Mouse (Mus musculus) hindbrain, embryonic 14.5 days (tissue): Measurements from ENCODE around the gene Lama2. TPM values are rescaled to one million over a fixed set of nuclear protein-coding genes. Genes with fewer than 3 reads are reported as not detected.

Source experiments
- ATAC-seq: fragments of 200-750 bp; cut with Nextera tagmentation; 2 replicates; pipeline ENCODE4 v1.8.0; 2017; ENCODE audit warnings: moderate number of reproducible peaks, mild to moderate bottlenecking, moderate TSS enrichment, moderate library complexity; ENCODE audit not compliant: low FRiP score
- DNase-seq: peaks from one replicate; pipeline ENCODE4 v3.0.0-alpha.2; 2015; ENCODE audit warnings: low spot score
- H3K27ac ChIP-seq: fragments of 300-500 bp; sonication (generic); 2 replicates; pipeline ENCODE4 v1.5.1; 2014; ENCODE audit warnings: mild to moderate bottlenecking, moderate library complexity
- H3K27me3 ChIP-seq: fragments of 300-500 bp; sonication (generic); 2 replicates; pipeline ENCODE4 v1.6.1; 2014; ENCODE audit warnings: mild to moderate bottlenecking, low read length, mixed read lengths; ENCODE audit not compliant: control insufficient read depth, insufficient read depth
- H3K36me3 ChIP-seq: fragments of 300-500 bp; sonication (generic); replicated peaks from 2 replicates; pipeline ENCODE4 v1.6.1; 2014; ENCODE audit not compliant: control insufficient read depth, insufficient read depth
- H3K4me1 ChIP-seq: fragments of 300-500 bp; sonication (generic); replicated peaks from 2 replicates; pipeline ENCODE4 v1.6.1; 2014; ENCODE audit warnings: antibody characterized with exemption, low read length, mixed read lengths; ENCODE audit not compliant: control insufficient read depth, insufficient read depth
- H3K4me2 ChIP-seq: fragments of 300-500 bp; sonication (generic); replicated peaks from 2 replicates; pipeline ENCODE4 v1.6.1; 2014; ENCODE audit warnings: mild to moderate bottlenecking, moderate library complexity
- H3K4me3 ChIP-seq: fragments of 300-500 bp; sonication (generic); replicated peaks from 2 replicates; pipeline ENCODE4 v1.5.1; 2014; ENCODE audit warnings: mild to moderate bottlenecking, low read length
- H3K9ac ChIP-seq: fragments of 300-500 bp; sonication (generic); 2 replicates; pipeline ENCODE4 v1.6.1; 2014
- H3K9me3 ChIP-seq: fragments of 300-500 bp; sonication (generic); 2 replicates; pipeline ENCODE4 v1.6.1; 2016; ENCODE audit warnings: low read length; ENCODE audit not compliant: control insufficient read depth
- WGBS: fragments of 180-500 bp; shearing (Covaris S2); extraction: QIAGEN DNeasy Blood & Tissue Kit; methylation state at CpG from one replicate; pipeline ENCODE4 v1.1.7; 2014; 5-methylcytosine and 5-hydroxymethylcytosine counted together
- polyA plus RNA-seq: library from polyadenylated mRNA; unstranded; fragments of >200 nt; fragmentation: Nextera tagmentation; extraction: Ambion mirVana; gene quantifications from 2 replicates; pipeline ENCODE4 v1.2.1, GENCODE M21; 2014

Gene Lama2
- polyA plus RNA-seq, 1 experiment from 2014 or later: 11.2 TPM

GRCm38 (mm10) chr10:27162364-27162763 is 457.2 kb downstream of the Lama2 start:
- H3K4me1 ChIP-seq: no peaks in the 10 kb centered on the region
- H3K27me3 ChIP-seq: no peaks in the 10 kb centered on the region
- H3K36me3 ChIP-seq: no peaks in the 10 kb centered on the region
- H3K4me2 ChIP-seq: no peak overlapping the region
- no peak overlapping the region for H3K4me3 ChIP-seq
- H3K9ac ChIP-seq: no peak overlapping the region
- H3K9me3 ChIP-seq: no peaks in the 10 kb centered on the region
- 87% methylated on average over 2 of the region's 2 CpGs for WGBS
- ATAC-seq (peak; percentile 40; the same call in 1 of the 2 replicates), DNase-seq (no peak)
- no peak overlapping the region for H3K27ac ChIP-seq

DNA sequence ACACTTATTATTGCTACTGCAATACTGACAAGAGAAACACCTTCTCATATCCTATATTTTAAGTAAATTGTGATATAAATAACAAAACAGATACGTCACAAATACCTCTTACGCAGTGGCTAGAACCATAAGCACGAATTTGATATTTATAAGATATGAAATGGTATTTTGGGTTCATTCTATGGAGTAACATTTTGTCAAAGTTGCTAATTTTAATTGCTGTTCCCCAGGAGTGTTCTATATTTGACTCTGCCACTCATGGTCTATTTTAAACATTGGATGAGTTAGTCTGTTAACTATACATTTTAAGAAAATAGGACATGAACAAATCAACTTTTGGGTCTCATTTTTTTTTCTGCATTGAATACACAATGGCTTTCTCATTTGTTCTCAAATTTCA is 469.3 kb downstream of the Lama2 start:
- WGBS: 94% methylated on average over 3 of the region's 3 CpGs
- ATAC-seq (no peak), DNase-seq (no peak)
- Histone ChIP-seq H3K4me1 (no peaks in the 10 kb centered on the region), H3K4me3 (no peak overlapping the region), H3K4me2 (no peak overlapping the region), H3K9ac (no peak overlapping the region), H3K27me3 (no peaks in the 10 kb centered on the region), H3K27ac (no peak overlapping the region), H3K9me3 (no peaks in the 10 kb centered on the region), H3K36me3 (no peaks in the 10 kb centered on the region)

DNA sequence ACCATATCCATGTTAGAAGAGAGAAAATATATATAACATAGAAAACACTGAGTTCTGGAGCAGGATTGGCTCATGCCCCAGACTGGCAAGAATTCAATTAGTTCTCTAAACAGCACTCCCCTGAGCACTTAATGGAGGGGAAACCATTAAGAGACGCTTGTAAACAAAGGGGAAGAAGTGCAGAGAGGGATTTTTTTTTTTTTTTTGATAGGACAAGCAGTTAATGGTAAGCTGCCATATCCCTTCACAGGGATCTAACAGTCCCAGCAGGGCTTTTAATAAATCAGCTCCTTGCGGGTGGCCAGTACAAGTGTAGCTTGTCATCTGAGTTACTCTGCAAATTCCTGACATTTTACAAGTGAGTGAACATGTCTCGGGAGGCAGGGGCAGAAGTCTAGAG is 479.1 kb downstream of the Lama2 start:
- H3K4me1 ChIP-seq: no peaks in the 10 kb centered on the region
- no peak for DNase-seq
- no peaks in the 10 kb centered on the region for H3K9me3 ChIP-seq
- 24% methylated on average over 3 of the region's 3 CpGs for WGBS
- peak; percentile 27; the same call in 1 of the 2 replicates for ATAC-seq
- no peak overlapping the region for H3K4me3 ChIP-seq
- no peaks in the 10 kb centered on the region for H3K27me3 ChIP-seq
- no peaks in the 10 kb centered on the region for H3K36me3 ChIP-seq
- H3K4me2 ChIP-seq: no peak overlapping the region
- no peak overlapping the region for H3K9ac ChIP-seq
- H3K27ac ChIP-seq: no peak overlapping the region

DNA sequence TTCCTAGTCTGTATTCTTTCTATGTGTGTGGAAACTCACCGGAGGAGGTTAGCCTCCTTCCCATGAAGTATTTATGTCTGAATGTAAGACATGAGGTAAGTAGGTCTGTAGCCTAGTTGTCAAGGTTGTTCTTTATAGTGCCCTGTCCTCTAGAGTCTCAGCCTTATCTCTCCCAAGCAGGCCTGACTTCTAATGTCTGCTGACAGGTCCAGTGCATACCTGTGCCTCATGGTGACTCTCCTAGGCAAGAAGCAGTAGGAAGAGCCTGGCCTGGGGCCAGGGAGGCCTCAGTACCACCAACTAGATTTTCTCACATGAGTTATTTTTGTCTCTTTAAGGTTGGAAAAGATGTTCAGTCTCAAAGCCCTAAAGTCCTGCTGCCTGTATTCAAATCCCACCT is 483.8 kb downstream of the Lama2 start:
- Histone ChIP-seq H3K9me3 (no peaks in the 10 kb centered on the region), H3K4me3 (no peak overlapping the region), H3K9ac (no peak overlapping the region), H3K36me3 (no peaks in the 10 kb centered on the region), H3K27ac (no peak overlapping the region), H3K27me3 (no peaks in the 10 kb centered on the region), H3K4me2 (no peak overlapping the region), H3K4me1 (no peaks in the 10 kb centered on the region)
- no peak for ATAC-seq
- no peak for DNase-seq
- 97% methylated on average over 1 of the region's 1 CpGs for WGBS

DNA sequence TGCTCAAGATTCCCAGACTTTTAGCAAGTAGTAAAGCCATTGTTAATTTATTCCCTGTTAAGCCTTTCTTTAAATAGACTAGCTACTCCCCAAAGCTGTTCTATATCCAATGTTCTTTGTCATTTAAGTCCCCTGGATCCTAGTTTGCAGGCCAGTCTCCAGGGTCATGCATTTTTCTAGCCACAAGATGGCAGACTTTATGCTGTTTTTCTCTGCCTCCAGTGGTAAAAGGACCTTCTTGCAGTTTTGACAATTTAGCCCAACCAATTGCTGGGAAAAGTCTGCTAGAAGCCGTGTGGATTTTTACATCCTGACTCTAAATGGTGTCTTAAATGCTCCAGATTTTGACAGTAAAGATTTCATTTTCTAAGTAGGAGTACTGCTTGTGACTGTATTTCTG is 486.4 kb downstream of the Lama2 start:
- ATAC-seq (peak; percentile 87), DNase-seq (peak; percentile 89)
- Histone ChIP-seq H3K9ac (no peak overlapping the region), H3K36me3 (no peaks in the 10 kb centered on the region), H3K27me3 (no peaks in the 10 kb centered on the region), H3K4me3 (no peak overlapping the region), H3K9me3 (no peaks in the 10 kb centered on the region), H3K4me1 (no peaks in the 10 kb centered on the region), H3K4me2 (no peak overlapping the region), H3K27ac (no peak overlapping the region)
- 14% methylated on average over 1 of the region's 1 CpGs for WGBS

DNA sequence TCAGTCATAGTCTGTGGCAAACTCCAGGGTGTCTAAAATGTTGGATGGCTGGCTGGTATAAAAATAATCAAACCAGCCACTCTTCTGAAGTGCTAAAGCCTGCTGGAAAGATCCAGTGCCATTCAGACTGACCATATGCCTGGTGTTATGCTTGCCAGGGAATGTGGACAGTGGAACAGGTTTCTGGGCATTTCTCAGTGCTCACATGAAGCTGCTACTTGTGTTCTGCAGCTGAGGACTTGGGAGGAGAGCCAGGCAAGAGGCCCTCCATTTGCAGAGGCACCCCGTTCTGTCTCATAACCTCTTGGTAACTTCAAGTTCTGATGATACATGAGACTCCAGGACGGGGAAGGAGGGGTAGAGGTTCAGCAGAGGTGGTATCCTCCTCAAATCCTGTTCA is 492.1 kb downstream of the Lama2 start:
- no peaks in the 10 kb centered on the region for H3K36me3 ChIP-seq
- H3K4me1 ChIP-seq: no peaks in the 10 kb centered on the region
- DNase-seq (no peak), ATAC-seq (no peak)
- no peaks in the 10 kb centered on the region for H3K9me3 ChIP-seq
- no peak overlapping the region for H3K4me3 ChIP-seq
- H3K4me2 ChIP-seq: no peak overlapping the region
- WGBS: 74% methylated on average over 2 of the region's 2 CpGs
- H3K27ac ChIP-seq: no peak overlapping the region
- H3K27me3 ChIP-seq: no peaks in the 10 kb centered on the region
- H3K9ac ChIP-seq: no peak overlapping the region

DNA sequence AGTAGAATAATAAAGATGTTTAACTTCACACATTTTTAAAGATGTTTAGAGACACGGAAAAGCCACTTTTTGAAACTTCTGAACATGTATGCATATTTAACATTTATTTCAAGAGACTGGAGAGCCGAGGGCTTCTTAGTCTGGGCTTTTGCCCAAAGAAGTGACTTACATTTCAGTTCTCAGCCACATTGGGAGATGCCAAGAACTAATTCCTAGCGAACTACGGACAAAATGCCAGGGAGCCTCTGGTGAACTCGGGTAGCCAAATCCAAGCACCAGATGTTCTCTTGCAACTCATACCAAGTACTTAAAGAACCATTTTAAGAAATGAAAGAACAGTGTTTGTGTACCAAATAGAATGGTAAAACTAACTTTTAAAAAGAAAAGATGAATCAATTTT is 495.8 kb downstream of the Lama2 start:
- Histone ChIP-seq H3K9ac (no peak overlapping the region), H3K4me3 (no peak overlapping the region), H3K4me1 (no peaks in the 10 kb centered on the region), H3K27me3 (no peaks in the 10 kb centered on the region), H3K4me2 (no peak overlapping the region), H3K9me3 (no peaks in the 10 kb centered on the region), H3K27ac (no peak overlapping the region), H3K36me3 (no peaks in the 10 kb centered on the region)
- WGBS: 79% methylated on average over 5 of the region's 5 CpGs
- ATAC-seq (no peak), DNase-seq (no peak)

DNA sequence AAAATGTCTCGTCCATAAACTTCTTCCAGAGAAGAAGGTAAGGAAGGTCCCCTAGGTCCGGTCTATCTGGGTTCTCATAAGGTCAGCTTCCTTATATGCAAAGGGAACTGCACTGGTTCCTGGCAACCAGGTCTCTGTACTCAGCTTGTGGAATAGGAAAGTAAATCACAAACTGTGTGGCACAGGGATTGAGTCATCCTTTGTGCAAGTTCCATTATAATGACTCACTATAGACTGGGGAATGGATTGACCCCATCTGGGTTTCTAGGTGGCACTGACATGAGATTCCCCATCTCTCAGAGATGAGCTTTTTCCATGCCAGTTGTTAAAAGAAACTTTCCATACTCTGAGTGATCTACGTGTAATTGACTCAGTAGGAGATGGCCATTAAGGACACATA is 501.7 kb downstream of the Lama2 start:
- no peaks in the 10 kb centered on the region for H3K9me3 ChIP-seq
- no peak for ATAC-seq
- H3K27ac ChIP-seq: no peak overlapping the region

GRCm38 (mm10) chr10:27116938-27117647 is 502.5 kb downstream of the Lama2 start:
- no peaks in the 10 kb centered on the region for H3K36me3 ChIP-seq
- no peak for DNase-seq
- ATAC-seq: no peak
- no peaks in the 10 kb centered on the region for H3K4me1 ChIP-seq
- 92% methylated on average over 2 of the region's 2 CpGs for WGBS
- H3K9me3 ChIP-seq: no peaks in the 10 kb centered on the region
- H3K27me3 ChIP-seq: no peaks in the 10 kb centered on the region
- no peak overlapping the region for H3K4me2 ChIP-seq
- no peak overlapping the region for H3K9ac ChIP-seq
- no peak overlapping the region for H3K27ac ChIP-seq
- H3K4me3 ChIP-seq: no peak overlapping the region

More for the DNA sequence above, 501.7 kb downstream of the Lama2 start:
- Histone ChIP-seq H3K36me3 (no peaks in the 10 kb centered on the region), H3K27me3 (no peaks in the 10 kb centered on the region), H3K4me2 (no peak overlapping the region), H3K9ac (no peak overlapping the region), H3K4me3 (no peak overlapping the region), H3K4me1 (no peaks in the 10 kb centered on the region)
- WGBS: 98% methylated on average over 3 of the region's 3 CpGs
- no peak for DNase-seq

DNA sequence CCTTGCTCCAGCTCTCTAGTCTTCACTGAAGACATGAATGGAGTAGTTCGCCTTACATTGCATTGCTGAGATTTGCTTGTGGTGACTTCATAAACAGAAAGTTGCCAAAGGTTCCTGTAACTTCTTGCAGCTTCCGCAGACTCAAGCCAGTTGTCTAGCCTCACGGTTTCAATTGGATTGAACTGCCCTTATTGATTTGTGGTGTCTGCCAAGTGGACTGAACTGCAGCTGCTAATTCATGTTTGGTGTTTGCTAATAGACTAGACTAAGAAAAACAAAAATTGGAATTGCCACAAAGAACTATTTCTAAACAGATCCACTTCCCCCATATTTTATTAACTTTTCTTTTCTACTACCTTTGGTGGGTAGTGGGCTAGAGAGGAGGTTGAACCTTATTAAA is 505.4 kb downstream of the Lama2 start:
- DNase-seq (no peak), ATAC-seq (no peak)
- Histone ChIP-seq H3K36me3 (no peaks in the 10 kb centered on the region), H3K27me3 (no peaks in the 10 kb centered on the region), H3K27ac (no peak overlapping the region), H3K9ac (no peak overlapping the region), H3K4me1 (no peaks in the 10 kb centered on the region), H3K4me2 (no peak overlapping the region), H3K4me3 (no peak overlapping the region), H3K9me3 (no peaks in the 10 kb centered on the region)
- WGBS: 95% methylated on average over 3 of the region's 3 CpGs
